Mouse (Mus musculus): ENCODE data around the gene Gpr21.

DNA sequence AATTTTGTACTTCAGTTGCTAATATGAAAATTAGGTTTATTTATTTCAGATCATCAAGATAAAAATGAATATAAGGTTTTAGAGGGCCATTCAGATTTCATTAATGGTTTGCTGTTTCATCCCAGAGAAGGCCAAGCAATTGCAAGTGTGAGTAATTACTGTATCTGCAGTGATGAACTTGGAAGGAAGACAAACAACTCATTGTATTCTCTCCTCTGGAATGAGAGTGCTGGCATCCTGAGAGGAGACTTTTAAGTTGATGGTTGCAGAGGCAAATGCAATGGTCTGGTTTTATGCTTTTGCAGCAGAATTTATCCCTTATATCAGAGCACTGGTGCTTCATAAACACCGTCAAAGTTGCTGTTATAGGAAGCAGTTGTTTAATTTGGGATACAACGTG lies 27.2 kb upstream of the Gpr21 start:
- TF ChIP-seq CTCF (IDR thresholded peaks at IDR 0.05; ENCODE audit: extremely low read depth, insufficient read depth, insufficient read length, insufficient replicate concordance), result no peak
- no peak for TF ChIP-seq POLR2A (IDR thresholded peaks at IDR 0.05; ENCODE audit: low read depth, low read length)
